Mouse (Mus musculus) ES-E14 (cell line): ENCODE measurements at regions not wholly inside any gene's neighbourhood (a gene's known extent, or its start where the extent isn't known, plus 50 kb on each side); places are given as distances from the start of the nearest gene placed in this dataset.

Source experiments
- HCFC1 ChIP-seq: IDR thresholded peaks from 2 replicates; pipeline ENCODE4 v1.6.1; 2012; ENCODE audit warnings: low read length, inconsistent platforms, borderline replicate concordance; ENCODE audit not compliant: insufficient read depth
- ZNF384 ChIP-seq: IDR thresholded peaks from 2 replicates; pipeline ENCODE4 v1.6.1; 2012; ENCODE audit warnings: low read depth, low read length, inconsistent platforms

- TF ChIP-seq ZNF384 (no peak), HCFC1 (no peak)
These were observed 1472.9 kb upstream of the Slc10a2 start for GRCm38 (mm10) chr8:6577868-6578634.
